Mouse (Mus musculus) MEL (cell line): ENCODE measurements around the gene Zfp280b. TPM values are rescaled to one million over a fixed set of nuclear protein-coding genes. Genes with fewer than 3 reads are reported as not detected.

Experiments used
- DNase-seq: peaks from one replicate; pipeline ENCODE4 v3.0.0; 2011; ENCODE audit warnings: low read depth, low spot score
- H3K27ac ChIP-seq: 2 replicates; pipeline ENCODE4 v1.5.1; 2012; ENCODE audit warnings: low read depth, mild to moderate bottlenecking, control low read depth, low read length, moderate library complexity; ENCODE audit not compliant: control insufficient read depth
- H3K27me3 ChIP-seq, 2 experiments: fragments of 150-350 bp in 1 of 2; sonication (generic) in 1 of 2; 2 replicates each; pipeline ENCODE4 v1.6.1; 2012; ENCODE audit warnings: low read length in 2 of 2, mild to moderate bottlenecking in 2 of 2, improper control_type of control experiment in 1 of 2, moderate library complexity in 1 of 2; ENCODE audit not compliant: insufficient read depth in 2 of 2, control insufficient read depth in 1 of 2
- H3K36me3 ChIP-seq, 2 experiments: 2 replicates each; pipeline ENCODE4 v1.6.1; 2012 to 2014; ENCODE audit warnings: low read length in 2 of 2, improper control_type of control experiment in 1 of 2, inconsistent platforms in 1 of 2, mild to moderate bottlenecking in 1 of 2; ENCODE audit not compliant: insufficient read depth in 2 of 2, control insufficient read depth in 1 of 2
- H3K4me1 ChIP-seq, 2 experiments: fragments of 150-350 bp in 1 of 2; sonication (generic) in 1 of 2; 2 replicates each; pipeline ENCODE4 v1.6.1; 2012; ENCODE audit warnings: low read length in 2 of 2, improper control_type of control experiment in 1 of 2, mild to moderate bottlenecking in 1 of 2; ENCODE audit not compliant: insufficient read depth in 2 of 2, control insufficient read depth in 1 of 2
- H3K4me3 ChIP-seq, 2 experiments: fragments of 150-350 bp in 1 of 2; sonication (generic) in 1 of 2; 2 replicates each; pipeline ENCODE4 v1.5.1; 2012; ENCODE audit warnings: low read depth in 2 of 2, low read length in 2 of 2, mild to moderate bottlenecking in 2 of 2, moderate library complexity in 2 of 2, control low read depth in 1 of 2, improper control_type of control experiment in 1 of 2; ENCODE audit not compliant: control insufficient read depth in 1 of 2, insufficient read depth in 1 of 2
- H3K79me2 ChIP-seq: 2 replicates; pipeline ENCODE4 v1.6.1; 2012; ENCODE audit warnings: mild to moderate bottlenecking, low read length, moderate library complexity; ENCODE audit not compliant: control insufficient read depth, poor library complexity, insufficient read depth
- H3K9ac ChIP-seq: 2 replicates; pipeline ENCODE4 v1.6.1; 2012; ENCODE audit warnings: low read depth, mild to moderate bottlenecking, control low read depth, low read length, moderate library complexity; ENCODE audit not compliant: control insufficient read depth, poor library complexity, severe bottlenecking
- H3K9me3 ChIP-seq: fragments of 150-350 bp; sonication (generic); replicated peaks from 2 replicates; pipeline ENCODE4 v1.6.1; 2012; ENCODE audit warnings: mild to moderate bottlenecking, low read length, improper control_type of control experiment, moderate library complexity; ENCODE audit not compliant: insufficient read depth
- BHLHE40 ChIP-seq: IDR thresholded peaks from 2 replicates; pipeline ENCODE4 v1.6.1; 2012; ENCODE audit warnings: low read depth, mild to moderate bottlenecking, inconsistent platforms, low read length, improper control_type of control experiment, borderline replicate concordance
- CHD1 ChIP-seq: IDR thresholded peaks from 2 replicates; pipeline ENCODE4 v1.6.1; 2012; ENCODE audit warnings: low read depth, mild to moderate bottlenecking, inconsistent platforms, low read length, improper control_type of control experiment
- CHD2 ChIP-seq: IDR thresholded peaks from 2 replicates; pipeline ENCODE4 v1.6.1; 2011; ENCODE audit warnings: low read length, improper control_type of control experiment
- EP300 ChIP-seq, 2 experiments: IDR thresholded peaks; 2 replicates each; pipeline ENCODE4 v1.6.1; 2011; ENCODE audit warnings: improper control_type of control experiment in 2 of 2, low read length in 2 of 2, low read depth in 1 of 2, mild to moderate bottlenecking in 1 of 2
- ETS1 ChIP-seq: IDR thresholded peaks from 2 replicates; pipeline ENCODE4 v1.6.1; 2012; ENCODE audit warnings: low read depth, mild to moderate bottlenecking, inconsistent platforms, low read length, improper control_type of control experiment, moderate library complexity
- GABPA ChIP-seq: IDR thresholded peaks from 2 replicates; pipeline ENCODE4 v1.6.1; 2012; ENCODE audit warnings: low read depth, mild to moderate bottlenecking, inconsistent platforms, low read length, improper control_type of control experiment, moderate library complexity
- HCFC1 ChIP-seq: IDR thresholded peaks from 2 replicates; pipeline ENCODE4 v1.6.1; 2012; ENCODE audit warnings: low read depth, mild to moderate bottlenecking, inconsistent platforms, low read length, improper control_type of control experiment, moderate library complexity
- KAT2A ChIP-seq: conservative IDR thresholded peaks from 2 replicates; pipeline ENCODE4 v1.6.1; 2012; ENCODE audit warnings: low read depth, low read length, improper control_type of control experiment, inconsistent platforms
- MAX ChIP-seq: IDR thresholded peaks from 2 replicates; pipeline ENCODE4 v1.6.1; 2011; ENCODE audit warnings: low read length, improper control_type of control experiment
- MAZ ChIP-seq: IDR thresholded peaks from 2 replicates; pipeline ENCODE4 v1.6.1; 2012; ENCODE audit warnings: low read depth, mild to moderate bottlenecking, inconsistent platforms, low read length, improper control_type of control experiment
- MEF2A ChIP-seq: IDR thresholded peaks from 2 replicates; pipeline ENCODE4 v1.6.1; 2014; ENCODE audit warnings: low read depth, mild to moderate bottlenecking, inconsistent platforms, low read length, improper control_type of control experiment; ENCODE audit not compliant: poor library complexity, insufficient replicate concordance, severe bottlenecking; ENCODE audit errors: extremely low read depth
- MYC ChIP-seq: IDR thresholded peaks from 2 replicates; pipeline ENCODE4 v1.6.1; 2011; ENCODE audit warnings: low read depth, mild to moderate bottlenecking, low read length, improper control_type of control experiment, moderate library complexity
- NELFE ChIP-seq: IDR thresholded peaks from 2 replicates; pipeline ENCODE4 v1.6.1; 2011; ENCODE audit warnings: low read depth, low read length, improper control_type of control experiment
- RAD21 ChIP-seq: IDR thresholded peaks from 2 replicates; pipeline ENCODE4 v1.6.1; 2011; ENCODE audit warnings: mild to moderate bottlenecking, low read depth, low read length, improper control_type of control experiment
- SMC3 ChIP-seq: IDR thresholded peaks from 2 replicates; pipeline ENCODE4 v1.6.1; 2011; ENCODE audit warnings: low read depth, low read length, improper control_type of control experiment
- TCF12 ChIP-seq: IDR thresholded peaks from 2 replicates; pipeline ENCODE4 v1.6.1; 2014; ENCODE audit warnings: low read depth, mild to moderate bottlenecking, inconsistent platforms, low read length, improper control_type of control experiment, moderate library complexity
- USF1 ChIP-seq: IDR thresholded peaks from 2 replicates; pipeline ENCODE4 v1.6.1; 2014; ENCODE audit warnings: low read depth, mild to moderate bottlenecking, inconsistent platforms, low read length, improper control_type of control experiment, moderate library complexity
- USF2 ChIP-seq, 2 experiments: IDR thresholded peaks; 2 replicates each; pipeline ENCODE4 v1.6.1; 2011 to 2012; ENCODE audit warnings: improper control_type of control experiment in 2 of 2, low read length in 2 of 2, borderline replicate concordance in 1 of 2, inconsistent platforms in 1 of 2, low read depth in 1 of 2, mild to moderate bottlenecking in 1 of 2; ENCODE audit not compliant: insufficient read depth in 1 of 2
- ZC3H11A ChIP-seq: IDR thresholded peaks from 2 replicates; pipeline ENCODE4 v1.6.1; 2012; ENCODE audit warnings: low read depth, mild to moderate bottlenecking, inconsistent platforms, low read length, improper control_type of control experiment
- ZMIZ1 ChIP-seq: IDR thresholded peaks from 2 replicates; pipeline ENCODE4 v1.6.1; 2012; ENCODE audit warnings: low read depth, mild to moderate bottlenecking, inconsistent platforms, low read length, improper control_type of control experiment, moderate library complexity
- polyA plus RNA-seq, 2 experiments: library from polyadenylated mRNA; stranded (reverse) in 1 of 2; unstranded in 1 of 2; fragments of >175 nt in 1 of 2; fragments of >200 nt in 1 of 2; gene quantifications; 2 replicates each; pipeline versions ENCODE4 v1.2.1 to v1.2.4; 2012; ENCODE audit warnings: low replicate concordance in 2 of 2, low read depth in 1 of 2; ENCODE audit not compliant: insufficient read length in 2 of 2, insufficient read depth in 1 of 2, missing spikeins in 1 of 2
- total RNA-seq: library from RNA; depleted of rRNA; stranded (reverse); fragments of 300-350 nt; gene quantifications from 2 replicates; pipeline ENCODE4 v1.2.3, GENCODE M21; 2012

Gene Zfp280b
- total and polyA plus RNA-seq, 3 experiments = 7.9 to 18.6 TPM; not detected in 1

DNA sequence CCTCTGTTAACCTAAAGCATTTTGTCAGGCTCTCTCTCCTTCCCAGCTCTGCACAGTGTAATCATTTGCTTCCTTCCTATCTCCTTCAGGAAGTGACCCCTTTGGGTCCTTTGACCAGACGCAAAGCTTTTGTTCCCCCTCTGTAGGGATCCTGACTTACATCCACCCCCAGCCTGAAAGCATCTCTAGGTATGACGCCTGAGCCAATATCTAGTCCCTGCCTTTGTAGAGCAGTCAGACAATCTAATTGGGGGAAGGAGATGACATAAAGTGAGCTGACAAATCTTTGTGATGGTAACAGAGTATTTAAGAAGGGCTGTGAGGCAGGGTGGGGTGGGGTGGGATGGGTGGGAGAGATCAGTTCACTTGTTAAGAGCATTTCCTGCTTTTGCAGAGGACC, 29.8 kb upstream of the Zfp280b start:
- no peak for TF ChIP-seq CHD1
- TF ChIP-seq ZMIZ1 = no peak
- no peak for TF ChIP-seq BHLHE40
- Histone ChIP-seq H3K27ac (no peak overlapping the region), H3K4me3 (no peak overlapping the region), H3K9me3 (no peaks in the 10 kb centered on the region), H3K36me3 (no peaks in the 10 kb centered on the region), H3K9ac (no peak overlapping the region), H3K79me2 (no peaks in the 10 kb centered on the region), H3K27me3 (peaks cover 0 to 4% of the 10 kb centered on the region in 2 experiments), H3K4me1 (no peaks in the 10 kb centered on the region)
- no peak for DNase-seq

DNA sequence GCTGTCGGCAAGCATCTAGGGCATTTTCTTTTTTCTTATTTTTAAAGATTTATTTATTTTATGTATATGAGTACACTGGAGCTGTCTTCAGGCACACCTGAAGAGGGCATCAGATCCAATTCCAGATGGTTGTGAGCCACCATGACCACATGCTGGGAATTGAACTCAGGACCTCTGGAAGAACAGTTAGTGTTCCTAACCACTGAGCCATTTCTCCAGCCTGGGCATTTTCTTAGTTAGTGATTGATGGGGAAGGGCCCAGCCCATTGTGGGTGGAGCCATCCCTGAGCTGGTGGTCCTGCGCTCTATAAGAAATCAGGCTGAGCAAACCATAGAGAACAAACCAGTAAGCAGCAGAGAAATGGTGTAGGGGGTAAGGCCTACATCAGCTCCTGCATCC, 29.2 kb upstream of the Zfp280b start:
- no peaks in the 10 kb centered on the region for H3K4me1 ChIP-seq
- H3K9me3 ChIP-seq = no peaks in the 10 kb centered on the region
- DNase-seq = no peak
- TF ChIP-seq EP300 (IDR thresholded peaks at IDR 0.05; ENCODE audit: low read depth in 1 of 2, low read length in 2 of 2) (no peak), CHD2 (no peak), TCF12 (no peak), KAT2A (no peak), HCFC1 (no peak), USF2 (IDR thresholded peaks at IDR 0.05; ENCODE audit: borderline replicate concordance in 1 of 2, insufficient read depth in 1 of 2, low read depth in 1 of 2, low read length in 2 of 2) (no peak), USF1 (no peak), MEF2A (no peak), MAZ (no peak), ZC3H11A (no peak), MAX (no peak), GABPA (no peak), SMC3 (no peak), NELFE (no peak), MYC (no peak), ETS1 (no peak), RAD21 (no peak)
- H3K27me3 ChIP-seq = peaks cover 0 to 2% of the 10 kb centered on the region in 2 experiments; a peak in 3 of 4 replicates
- H3K79me2 ChIP-seq = no peaks in the 10 kb centered on the region
- no peak overlapping the region for H3K27ac ChIP-seq
- H3K9ac ChIP-seq = no peak overlapping the region
- H3K4me3 ChIP-seq = no peak overlapping the region
- no peaks in the 10 kb centered on the region for H3K36me3 ChIP-seq
